Mouse (Mus musculus): ENCODE data around the gene Irs2.

The Irs2 gene

GRCm38 (mm10) chr8:11008842-11009420 is 673 bp upstream of the Irs2 start:
- DNase-seq, result peak; percentile 96

GRCm38 (mm10) chr8:11007581-11008378 is 478 bp downstream of the Irs2 start:
- DNase-seq, result peak; percentile 66

- peak; percentile 92 for DNase-seq
Measured at GRCm38 (mm10) chr8:11007001-11007580, 1.2 kb downstream of the Irs2 start.

- peak; percentile 47 for DNase-seq
Measured at GRCm38 (mm10) chr8:11006276-11006630, 2.0 kb downstream of the Irs2 start.

DNA sequence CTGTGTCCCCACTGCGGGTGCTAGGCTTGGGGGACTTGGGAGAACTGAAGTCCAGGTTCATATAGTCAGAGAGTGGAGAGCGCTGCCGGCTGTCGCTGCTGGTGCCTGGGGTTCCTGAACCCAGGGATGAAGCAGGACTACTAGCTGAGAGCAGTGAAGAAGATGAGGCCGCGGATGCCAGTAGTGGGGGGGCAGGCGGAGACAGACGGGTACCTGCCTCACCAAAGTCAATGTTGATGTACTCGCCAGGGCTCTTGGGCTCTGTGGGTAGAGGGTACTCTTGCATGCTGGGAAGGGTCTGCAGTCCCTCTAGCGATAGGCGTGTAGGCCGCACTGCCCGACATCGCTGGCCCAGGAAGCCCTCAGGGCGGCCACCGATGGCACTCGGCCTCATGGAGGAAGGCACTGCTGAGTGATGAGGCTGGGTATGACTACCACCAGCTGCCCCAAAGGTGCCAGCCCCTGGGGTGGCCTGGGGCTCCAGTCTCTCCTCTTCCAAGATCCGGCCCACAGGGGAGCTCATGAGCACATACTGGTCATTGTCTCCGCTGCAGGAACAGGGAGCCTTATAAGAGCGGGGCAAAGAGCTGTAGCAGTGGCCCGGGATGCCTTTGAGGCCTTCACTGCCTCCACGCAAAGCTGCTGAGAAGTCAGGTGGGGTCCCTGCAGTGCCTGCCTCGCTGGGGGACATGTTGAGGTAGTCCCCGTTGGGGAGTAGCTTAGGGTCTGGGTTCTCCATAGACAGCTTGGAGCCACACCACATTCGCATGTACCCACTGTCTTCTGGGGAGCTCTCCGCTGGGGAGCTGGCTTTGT is 2.6 kb downstream of the Irs2 start:
- DNase-seq, result peak; percentile 45

DNA sequence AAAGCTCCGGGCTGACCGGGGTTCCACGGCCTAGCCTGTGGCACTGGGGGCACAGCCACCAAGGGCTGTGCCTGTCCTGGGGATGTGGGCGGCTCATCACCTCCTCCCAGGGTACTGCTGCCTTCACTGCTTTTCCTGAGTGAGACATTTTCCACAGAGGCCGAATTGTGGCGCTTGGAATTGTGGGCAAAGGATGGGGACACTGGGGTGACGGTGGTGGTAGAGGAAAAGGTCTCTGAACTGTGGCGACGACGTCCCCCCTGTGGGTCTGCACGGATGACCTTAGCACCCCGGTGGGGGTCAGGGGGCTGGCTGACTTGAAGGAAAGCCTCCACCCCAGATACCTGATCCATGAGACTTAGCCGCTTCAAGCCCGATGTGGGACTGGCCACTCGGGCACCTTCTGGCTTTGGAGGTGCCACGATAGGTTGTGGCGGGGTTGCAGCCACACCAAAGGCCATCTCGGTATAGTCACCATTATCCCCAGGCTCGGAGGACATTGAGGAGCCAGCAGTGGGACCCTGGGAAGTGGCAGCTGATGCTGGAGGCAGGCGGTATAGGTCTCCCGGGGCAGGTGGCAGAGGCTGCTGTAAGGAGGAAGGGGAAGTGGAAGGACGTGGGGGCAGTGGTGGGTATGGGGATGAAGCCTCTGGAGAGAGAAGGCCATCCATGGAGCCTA is 3.3 kb downstream of the Irs2 start:
- DNase-seq, result peak; percentile 35

DNA sequence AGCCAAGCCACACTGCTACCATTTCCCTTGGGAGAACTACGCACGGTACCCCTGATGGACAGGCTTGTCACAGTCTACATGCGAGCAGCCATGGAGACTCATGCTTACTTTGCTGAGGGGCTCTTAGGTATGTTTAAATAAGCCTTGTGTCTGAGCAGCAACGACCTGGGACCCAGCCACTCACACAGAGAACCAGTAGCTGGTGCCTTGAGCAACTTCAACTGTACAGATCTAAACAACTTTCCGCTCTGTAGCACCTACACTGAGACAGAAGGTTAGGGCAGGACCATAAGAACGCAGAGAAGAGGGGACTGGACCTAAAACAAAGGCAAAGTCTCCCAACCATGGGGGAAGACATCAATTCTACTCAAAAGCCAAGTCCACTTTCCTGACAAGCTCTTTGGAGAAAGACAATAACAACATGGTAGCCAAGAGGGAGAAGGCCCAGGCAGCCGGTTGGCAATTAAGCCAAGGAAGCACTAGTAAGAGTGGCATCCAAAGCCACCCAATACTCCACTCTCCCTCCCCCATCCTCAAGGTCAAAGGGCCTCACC is 4.3 kb downstream of the Irs2 start:
- DNase-seq, result no peak

DNA sequence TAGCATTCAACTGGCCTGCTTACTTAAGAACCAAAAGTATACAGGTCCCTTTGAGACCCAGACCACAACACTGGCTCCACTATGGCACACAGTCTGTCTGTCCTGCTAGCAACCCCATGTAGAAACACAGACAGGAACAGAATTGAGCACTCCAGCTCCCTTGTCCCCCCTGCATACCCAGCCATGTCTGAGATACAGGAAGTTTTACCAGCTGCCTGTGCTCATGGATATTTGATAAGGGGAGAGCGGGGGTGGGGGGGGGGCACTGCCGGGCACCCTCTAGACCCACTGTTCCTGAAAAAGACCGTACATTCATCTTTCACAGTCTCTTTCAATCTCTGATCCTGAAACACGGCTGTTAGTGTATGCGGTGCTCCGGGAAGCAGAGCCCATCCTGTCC is 5.0 kb downstream of the Irs2 start:
- DNase-seq, result no peak

GRCm38 (mm10) chr8:11002816-11003215 is 5.4 kb downstream of the Irs2 start:
- DNase-seq, result no peak

- DNase-seq, result no peak
Measured at GRCm38 (mm10) chr8:11001062-11001549, 7.2 kb downstream of the Irs2 start.

DNA sequence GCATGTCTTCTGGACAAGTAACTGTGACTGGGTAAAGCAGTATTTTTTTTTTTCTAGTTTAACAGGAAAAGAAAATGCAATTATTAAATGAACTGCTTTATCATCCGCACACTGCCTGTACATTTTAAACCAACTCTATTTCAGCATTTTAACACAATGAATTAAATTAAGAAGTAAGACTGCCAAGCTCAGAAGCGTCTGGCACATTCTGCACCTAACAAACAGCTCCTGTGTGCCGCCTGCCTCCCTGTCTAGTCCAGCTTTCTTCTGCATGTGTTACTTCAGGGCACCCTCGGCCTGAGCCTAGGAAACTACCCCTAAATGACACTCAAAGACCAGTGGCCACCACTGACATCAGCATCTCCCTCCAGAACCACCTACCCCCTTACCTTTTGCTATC is 8.7 kb downstream of the Irs2 start:
- DNase-seq, result no peak

DNA sequence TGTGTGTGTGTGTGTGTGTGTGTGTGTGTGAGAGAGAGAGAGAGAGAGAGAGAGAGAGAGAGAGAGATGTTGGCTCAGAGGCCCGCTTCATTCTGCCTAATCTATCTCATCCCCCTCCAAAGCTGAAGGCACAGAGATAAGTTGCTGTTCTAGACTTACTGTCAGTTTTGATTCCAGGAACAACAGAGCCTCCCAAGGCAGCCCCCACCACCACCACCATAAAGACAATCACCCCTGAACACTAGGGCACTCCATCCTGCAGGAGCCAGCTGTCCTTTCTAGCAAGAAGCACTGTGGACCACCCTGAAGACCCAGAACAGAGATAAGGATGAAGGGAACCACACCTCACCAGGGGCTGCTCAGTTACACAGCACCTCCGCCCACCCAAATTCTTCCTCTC is 12.0 kb downstream of the Irs2 start:
- no peak for DNase-seq

GRCm38 (mm10) chr8:10995756-10996155 is 12.5 kb downstream of the Irs2 start:
- no peak for DNase-seq

DNA sequence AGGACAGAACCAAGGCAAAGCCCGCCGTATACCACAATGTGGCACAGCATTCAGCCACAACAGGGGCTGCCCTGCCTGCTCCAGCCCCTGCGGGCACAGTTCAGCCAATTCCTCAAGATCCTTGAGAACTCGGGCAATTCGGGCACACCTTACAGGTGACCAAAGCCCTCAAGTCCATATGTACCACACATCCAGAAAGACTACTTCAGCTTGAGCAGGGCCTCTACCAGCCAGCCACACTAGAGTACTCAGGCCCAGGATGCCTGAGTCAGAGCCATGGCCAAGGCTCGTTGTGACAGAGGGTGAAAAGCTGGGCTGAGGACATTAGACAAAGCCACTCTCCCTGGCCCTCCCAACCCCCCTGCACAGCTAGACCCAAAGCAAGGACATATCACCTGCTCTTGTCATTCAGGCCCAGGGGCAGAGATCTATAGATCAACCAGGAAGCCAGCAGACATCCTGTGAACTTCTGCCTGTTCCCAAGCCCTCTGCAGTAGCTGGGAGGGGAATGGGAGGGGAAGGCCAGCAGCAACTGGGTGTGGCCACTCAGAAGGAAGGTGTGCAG is 13.8 kb downstream of the Irs2 start:
- DNase-seq, result no peak

DNA sequence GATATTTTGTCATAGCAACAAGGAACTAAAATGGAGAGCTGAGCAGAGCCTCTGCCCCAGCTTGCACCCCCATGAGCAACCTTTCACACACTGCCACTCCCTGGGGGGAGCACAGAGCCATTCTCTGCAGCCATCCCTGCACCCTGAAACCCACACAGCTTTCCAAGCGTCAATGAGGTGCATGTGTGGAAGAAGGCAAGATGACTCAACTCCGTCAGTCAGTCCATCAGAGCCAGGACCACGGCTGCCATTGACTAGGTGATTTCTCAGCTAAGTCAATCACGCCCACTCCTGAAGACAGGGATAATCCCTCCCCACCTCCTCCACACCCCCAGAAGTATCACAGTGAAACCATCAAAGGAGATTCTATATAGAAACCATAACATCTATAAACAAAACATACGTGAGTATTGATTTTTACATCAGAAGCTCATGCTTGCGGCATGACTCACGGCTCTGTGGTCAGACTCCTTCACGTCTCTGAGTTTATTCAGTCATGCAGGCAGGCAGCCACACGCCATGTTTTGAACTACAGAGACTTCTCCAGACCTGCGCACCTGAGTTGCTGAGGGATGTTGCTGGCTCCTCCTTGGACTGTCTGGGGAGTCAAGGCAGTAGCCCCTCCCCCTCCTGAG is 14.6 kb downstream of the Irs2 start:
- no peak for DNase-seq

DNA sequence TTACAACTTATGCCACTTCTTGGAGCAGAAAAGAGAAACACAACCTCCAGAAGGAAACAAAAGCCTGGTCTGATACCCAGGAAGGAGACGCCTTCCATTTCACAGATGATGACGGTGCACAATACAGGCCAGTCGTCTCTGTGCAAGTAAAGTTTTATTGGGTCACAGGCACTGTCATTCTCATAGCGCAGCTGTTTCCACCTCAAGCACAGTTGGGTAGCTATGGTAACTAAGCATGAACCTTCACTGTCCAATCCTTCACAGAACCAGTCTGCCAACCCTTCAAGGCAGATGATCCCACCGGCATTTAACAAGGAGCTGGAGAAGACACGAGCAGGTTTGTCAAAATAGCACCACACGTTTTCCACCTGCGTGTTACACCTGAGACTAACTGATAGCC is 16.2 kb downstream of the Irs2 start:
- no peak for DNase-seq

DNA sequence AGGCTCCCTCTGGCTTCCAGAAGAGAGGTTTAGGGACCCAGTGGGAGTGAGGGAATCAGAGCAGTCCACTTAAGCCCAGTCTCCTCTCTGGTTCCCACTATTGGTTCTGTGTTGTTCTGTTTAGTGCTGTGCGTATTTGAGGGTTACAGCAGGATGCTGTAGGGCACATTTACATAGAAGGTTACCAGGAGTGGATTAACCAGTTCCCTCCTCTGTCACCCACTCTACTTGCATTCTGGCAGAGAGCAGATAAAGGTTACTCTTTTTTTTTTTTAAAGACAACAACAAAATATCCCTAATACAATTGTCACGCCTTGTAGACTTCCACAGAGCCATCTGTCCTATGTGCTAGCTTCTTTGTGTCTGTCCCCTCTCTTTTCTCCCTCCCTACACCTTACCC is 16.9 kb downstream of the Irs2 start:
- DNase-seq, result no peak

- no peak for DNase-seq
Measured at GRCm38 (mm10) chr8:10990421-10991110, 17.7 kb downstream of the Irs2 start.

- DNase-seq, result no peak
Measured at GRCm38 (mm10) chr8:10989946-10990345, 18.3 kb downstream of the Irs2 start.

DNA sequence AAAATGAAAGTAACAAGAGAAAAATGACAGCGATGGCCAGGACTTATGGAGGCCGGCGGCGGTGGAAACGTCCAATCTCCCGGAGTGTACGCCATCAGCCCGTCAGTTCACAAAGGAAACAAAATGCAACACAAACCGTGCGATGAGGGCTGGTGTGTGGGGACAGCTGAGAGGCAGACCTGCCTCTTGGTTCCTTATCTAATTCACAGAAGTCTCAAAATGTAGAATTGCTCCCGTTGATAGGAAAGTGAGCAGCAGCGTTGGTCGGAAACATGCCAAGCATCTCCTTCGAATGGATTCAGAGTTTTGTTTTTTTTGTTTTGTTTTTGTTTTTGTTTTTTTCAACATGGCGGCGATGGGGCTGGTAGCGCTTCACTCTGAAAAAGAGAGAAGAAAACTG is 21.6 kb downstream of the Irs2 start:
- no peak for DNase-seq

DNA sequence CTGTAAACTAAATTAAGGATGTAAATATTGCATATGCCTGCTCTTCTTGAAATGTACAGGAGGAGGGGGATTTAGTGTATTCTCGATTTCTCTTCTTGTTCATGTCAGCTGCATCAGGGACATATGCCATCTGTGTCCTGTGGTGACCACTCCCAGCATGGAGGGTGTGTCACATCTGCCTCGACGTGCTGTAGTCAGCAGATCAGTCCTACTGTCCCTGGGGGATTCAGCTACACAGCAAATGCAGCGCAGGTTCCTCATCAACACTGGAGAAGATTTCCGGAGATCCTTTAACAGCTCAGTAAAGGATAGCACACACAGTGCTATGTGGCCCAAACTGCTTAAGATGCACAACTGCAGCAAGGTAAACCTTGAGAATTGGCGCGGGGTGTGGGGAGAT is 23.2 kb downstream of the Irs2 start:
- DNase-seq, result no peak
